Mouse (Mus musculus): Measurements from ENCODE around the gene Slc25a17.

- no peak for TF ChIP-seq POLR2A (IDR thresholded peaks at IDR 0.05; ENCODE audit: extremely low read depth, insufficient read depth, low read length)
- no peak for TF ChIP-seq CTCF (IDR thresholded peaks at IDR 0.05; ENCODE audit: low read depth, low read length)
Measured at GRCm38 (mm10) chr15:81297543-81297942, 63.1 kb downstream of the Slc25a17 start.
